Mouse (Mus musculus): ENCODE results near the gene Map6. TPM values are rescaled to one million over a fixed set of nuclear protein-coding genes. Genes with fewer than 3 reads are reported as not detected.
"Not testable (repeated sequence)": the region's sequence is repeated elsewhere in the genome, so short reads cannot be mapped to it uniquely, and the experiment has no call there.

The Map6 gene
- total RNA-seq, 2 experiments from 2014 or later, result 231 to 242 TPM

DNA sequence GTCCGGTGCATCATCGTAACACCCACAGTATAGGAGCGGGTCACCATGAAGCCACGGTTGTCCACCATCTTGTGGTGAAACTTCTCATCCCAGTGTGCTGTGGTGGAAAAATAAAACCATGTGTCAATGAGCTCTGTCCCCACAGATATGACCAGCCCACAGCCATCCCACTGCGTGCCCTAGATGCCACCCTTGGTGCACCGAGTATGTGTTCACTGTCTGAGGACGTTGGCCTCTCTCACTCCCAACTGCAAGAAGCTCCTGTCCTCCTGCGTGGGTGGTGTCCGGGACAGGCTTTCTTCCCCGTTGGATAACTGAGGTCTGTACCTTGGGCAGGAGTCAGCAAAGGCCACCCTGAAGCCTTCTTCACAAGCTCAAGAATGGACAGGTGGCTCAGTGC, 80.0 kb downstream of the Map6 start:
- DNase-seq (ENCODE audit: extremely low spot score in 1 of 2, low spot score in 2 of 2), result no peak
- intact Hi-C loops (cut with DNase I), result no loop called here

DNA sequence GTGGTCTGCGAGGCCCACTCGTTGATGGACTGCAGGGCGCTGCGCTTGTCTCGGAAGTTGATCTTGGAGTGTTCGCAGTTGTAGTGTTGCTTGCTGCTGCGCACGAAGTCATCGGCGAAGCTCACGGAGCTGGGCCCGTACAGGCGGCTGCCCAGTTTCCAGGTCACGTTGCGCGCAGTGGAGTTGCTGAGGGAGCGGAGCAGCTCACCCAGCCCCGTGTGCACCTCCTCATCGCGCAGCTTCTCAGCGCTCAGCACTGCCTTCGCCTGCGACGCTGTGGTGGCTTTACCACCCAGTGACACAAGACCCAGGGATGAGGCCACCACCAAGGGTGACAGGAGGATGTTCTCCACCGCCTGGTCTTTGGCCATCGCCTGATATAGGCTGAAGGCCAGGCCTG, 81.6 kb downstream of the Map6 start:
- no peak for DNase-seq (ENCODE audit: extremely low spot score in 1 of 2, low spot score in 2 of 2)
- intact Hi-C loops (cut with DNase I), result no loop called here

DNA sequence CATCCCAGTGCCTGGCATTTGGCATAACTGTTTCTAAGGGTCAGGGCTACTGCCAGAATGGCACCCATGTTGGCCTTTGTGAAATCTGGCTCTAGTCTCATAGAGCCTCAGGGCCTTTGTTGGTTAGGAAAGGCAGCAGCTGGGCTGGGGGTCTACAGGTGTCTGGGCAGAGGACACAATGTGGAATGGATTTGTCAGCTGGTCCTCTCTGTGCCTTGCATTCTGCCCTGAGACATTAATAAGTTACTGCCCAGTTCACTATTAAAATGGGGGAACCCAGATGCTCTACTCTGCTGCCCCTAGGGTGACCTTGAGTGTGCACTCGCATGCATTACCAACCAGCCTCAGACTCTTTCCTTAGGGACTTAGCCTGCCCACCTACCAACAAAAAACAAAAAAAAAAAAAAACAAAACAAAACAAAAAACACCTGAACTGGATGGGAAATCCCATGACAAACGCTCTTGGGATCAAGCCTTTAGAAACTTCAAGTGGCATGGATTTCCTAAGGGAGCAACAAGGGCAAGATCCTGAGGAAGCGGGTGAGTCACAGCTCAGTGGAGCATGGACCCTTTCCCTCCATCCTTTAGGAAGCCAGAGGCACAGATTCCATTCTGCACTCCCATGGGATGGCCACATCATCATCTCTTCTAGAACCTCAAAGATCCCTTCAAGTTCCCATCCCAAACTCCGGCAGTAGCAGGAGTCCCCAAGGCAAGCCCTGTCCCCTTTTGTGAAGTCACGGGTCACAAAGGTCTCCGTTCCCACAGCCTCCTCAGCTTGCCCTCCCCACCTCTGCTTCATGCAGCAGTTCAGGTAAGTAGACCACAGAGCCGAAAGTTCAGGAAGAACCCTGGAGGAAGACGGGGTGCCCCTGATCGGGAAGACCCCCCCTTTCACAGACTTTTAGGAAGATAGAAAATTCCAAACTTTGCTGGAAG, 82.8 kb downstream of the Map6 start:
- intact Hi-C loops (cut with DNase I), result no loop called here
- no peak for DNase-seq (ENCODE audit: extremely low spot score in 1 of 2, low spot score in 2 of 2)

DNA sequence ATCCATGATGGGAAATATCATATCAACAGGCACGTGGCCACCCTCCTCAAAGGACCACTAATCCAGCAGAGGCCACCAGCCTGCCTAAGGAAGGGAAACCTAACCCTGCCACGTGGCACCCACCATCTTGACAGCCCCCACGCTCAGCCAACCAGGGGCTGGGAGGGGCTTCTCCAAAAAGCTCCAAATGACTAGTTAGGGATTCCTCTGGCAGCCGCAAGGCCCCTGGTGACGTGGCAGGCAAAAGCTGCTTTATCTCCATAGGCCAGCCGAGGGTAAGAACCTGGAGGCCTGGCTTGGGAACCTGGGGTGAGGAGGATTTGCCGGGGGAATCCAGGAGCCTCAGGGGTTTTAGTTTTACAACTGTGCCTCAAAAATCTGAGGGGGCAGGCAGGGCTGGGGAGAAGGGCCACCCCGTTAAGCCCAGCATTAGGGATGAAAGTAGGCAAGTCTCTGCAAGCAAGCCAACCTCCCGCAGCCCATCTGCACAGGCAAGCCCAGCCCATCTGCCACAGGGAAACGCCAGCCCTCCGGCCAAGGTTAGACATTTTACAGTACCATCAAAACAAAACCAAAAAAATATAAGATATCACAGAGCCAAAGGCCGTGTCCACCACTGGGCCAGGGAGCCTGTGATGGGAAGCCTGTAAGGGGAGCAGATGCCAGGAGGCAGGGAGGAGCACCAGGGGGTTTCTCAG, 84.0 kb downstream of the Map6 start:
- DNase-seq (ENCODE audit: extremely low spot score in 1 of 2, low spot score in 2 of 2), result no peak
- intact Hi-C loops (cut with DNase I), result no loop called here

DNA sequence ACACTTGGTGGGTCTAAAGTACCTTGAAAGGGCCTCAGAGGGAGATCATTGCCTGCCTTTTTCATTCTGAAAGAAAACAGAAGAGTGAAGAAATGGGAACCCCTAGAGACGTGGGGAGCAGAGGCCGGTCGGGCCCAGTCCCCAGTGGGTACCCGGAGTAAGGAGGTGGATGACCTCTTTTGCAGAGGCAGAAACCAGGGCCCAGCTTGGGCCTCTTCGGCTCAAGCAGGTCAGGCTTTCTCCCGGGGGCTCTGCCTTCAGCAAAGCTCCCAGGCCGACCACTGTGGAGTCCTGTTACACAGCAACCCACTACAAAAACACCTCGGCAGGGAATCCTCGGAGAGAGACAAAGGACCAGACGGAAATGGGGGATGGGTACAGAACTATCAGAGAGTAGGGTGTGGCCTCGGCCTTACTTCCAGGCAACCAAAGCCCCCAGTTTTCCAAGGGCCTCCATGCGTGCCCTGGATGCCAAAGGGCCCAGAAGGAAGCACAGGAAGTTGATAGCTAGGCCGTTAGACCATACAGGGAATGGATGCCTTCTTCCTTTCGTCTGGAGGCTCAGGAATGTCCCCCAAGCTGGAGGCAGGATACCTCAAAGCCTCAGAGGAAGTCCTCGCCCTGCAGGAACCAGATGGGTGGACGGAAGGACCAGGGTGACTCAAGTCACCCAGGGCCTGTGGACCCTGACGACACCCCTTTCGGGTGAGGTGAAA, 84.7 kb downstream of the Map6 start:
- intact Hi-C loops (cut with DNase I), result no loop called here
- DNase-seq (ENCODE audit: extremely low spot score in 1 of 2, low spot score in 2 of 2), result peak in 1 of 2 experiments; percentile 55

DNA sequence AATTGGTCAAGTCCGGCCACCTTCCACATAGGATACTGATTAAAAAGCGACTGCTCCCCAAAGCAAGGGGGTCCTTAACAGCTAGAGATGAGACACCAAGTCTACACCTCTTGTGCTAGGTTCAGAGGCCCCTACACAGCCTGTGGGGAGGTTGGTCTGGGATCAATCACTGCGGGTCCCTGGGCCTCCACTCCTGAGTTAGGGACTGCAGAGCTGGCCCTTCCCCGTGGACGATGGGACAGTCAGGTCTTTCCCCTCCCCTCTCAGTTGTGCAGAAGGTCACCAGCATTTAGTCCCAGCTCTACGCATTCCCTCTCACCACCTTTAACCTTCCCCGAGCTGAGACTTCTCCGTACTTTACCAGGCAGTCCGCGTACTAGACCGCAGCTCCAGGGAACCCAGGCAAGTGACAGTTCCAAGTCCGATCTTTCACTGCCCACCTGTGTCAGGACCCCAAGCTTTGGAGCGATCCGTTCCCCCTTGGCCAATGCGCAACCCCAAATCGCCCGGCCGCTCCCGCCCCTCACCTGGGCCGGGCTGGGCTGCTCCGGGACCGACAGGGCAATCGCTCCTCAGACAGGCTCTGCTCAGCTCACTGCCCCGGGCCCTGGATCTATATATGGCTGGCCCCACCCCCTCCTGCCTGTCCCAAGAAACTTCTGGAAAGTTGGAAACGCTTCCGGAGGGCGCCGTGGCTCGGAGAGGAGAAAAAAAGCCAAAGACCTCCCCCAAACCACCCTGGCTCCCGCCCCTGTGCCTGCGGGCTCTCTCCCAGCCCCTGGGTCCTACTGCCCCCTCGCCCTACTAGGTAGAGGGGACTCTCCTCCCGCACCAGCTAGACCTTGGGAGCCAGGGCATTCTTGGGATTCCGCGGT, 85.5 kb downstream of the Map6 start, which contains the start of gene Serpinh1:
Gene Serpinh1, minus strand, starts transcription at position 714 of the 875 bp plus-strand sequence.
- DNase-seq (ENCODE audit: extremely low spot score in 1 of 2, low spot score in 2 of 2), result peak in 1 of 2 experiments; percentile 92
- intact Hi-C loops (cut with DNase I), result no loop called here

DNA sequence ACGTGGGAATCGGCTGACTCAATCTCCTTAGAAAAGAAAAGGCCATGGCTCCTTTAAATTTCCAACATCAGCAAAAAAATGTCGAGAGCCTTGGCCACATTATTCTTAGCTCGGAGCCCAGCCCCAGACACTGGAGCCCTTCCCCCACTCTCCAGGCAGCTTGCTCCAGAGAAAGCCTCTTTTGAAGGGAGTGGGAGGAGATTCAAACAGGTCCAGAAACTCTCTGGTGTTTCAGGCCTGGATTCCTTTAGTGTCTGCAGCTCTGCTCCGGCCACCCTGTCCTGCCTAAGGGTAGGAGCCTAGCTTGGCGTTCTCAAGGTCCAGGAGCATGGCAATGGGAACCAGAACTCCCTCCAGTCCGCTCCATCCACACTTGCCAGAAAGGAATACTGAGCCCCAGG, 88.5 kb downstream of the Map6 start:
- intact Hi-C loops (cut with DNase I), result no loop called here
- peak; percentile 80 to 91 for DNase-seq (ENCODE audit: extremely low spot score in 1 of 2, low spot score in 2 of 2)

DNA sequence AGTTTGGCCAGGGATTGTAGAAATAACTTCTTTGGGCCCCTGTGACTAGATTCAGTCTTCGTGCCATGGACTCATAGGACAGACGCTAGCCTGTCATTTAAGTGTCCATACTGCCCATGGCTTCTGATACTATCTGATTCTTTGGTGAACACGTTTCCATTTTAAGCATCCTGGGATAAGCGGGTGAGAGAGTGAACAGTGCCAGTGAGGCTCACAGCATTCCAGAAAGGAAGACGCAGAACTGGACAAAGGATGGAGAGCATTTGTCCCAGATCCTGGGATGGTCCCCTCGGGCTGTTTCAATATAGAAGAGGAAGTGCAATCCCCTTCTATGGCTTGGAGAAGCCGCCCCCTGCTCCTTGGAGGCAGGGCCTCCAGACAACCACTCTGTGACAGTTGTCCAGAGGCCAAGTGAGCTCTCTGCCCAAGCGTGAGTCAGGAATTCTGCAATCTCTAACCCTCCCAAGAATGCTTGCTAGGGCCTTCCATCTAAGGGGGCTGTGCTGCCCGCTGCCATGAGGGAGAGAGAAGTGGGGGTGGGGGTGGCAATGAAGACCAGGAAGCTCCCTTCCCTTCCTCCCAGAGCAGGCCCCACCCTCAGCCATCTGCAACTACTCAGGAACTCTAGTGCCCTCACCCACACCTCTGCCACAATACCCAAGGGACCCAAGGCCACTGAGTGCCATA, 89.1 kb downstream of the Map6 start:
- no peak for DNase-seq (ENCODE audit: extremely low spot score in 1 of 2, low spot score in 2 of 2)
- intact Hi-C loops (cut with DNase I), result no loop called here

DNA sequence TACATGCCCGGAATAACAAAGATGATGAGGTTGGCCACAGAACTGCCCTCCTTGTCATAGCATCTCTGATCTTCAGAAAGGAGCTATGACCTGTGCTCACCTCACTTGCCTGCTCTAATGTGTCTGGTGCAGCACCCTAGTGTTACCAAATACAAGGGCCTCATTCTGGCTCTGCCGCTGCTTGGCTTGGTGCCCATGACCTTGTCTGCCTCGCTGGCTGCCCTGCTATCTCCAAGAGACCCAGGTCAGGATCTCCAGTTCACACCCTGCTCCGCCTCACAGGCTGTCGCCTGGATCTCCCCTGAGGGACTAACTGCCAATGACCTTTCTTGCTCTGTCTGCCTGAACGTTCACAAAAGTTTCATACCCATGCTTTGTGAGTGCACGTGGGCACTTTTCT, 90.0 kb downstream of the Map6 start:
- intact Hi-C loops (cut with DNase I), result no loop called here
- DNase-seq (ENCODE audit: extremely low spot score in 1 of 2, low spot score in 2 of 2), result no peak

DNA sequence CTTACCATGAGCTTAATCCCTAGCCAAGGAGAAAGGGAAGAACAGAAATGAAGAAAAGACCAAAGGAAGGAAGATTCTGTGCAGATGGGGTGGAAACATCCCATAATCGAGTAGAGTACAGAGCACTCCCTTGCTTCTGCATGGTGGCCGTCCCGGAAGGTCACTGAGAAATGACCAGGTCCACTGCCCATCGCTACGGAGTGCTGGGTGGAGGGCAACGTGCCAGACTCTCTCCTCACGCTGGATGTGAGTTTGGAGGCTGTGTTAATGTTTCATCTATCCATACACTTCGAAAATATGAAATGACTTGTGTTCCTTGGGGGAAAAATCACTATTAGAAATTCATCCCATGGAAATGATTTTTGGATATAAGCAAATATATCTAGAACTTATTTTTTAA, 91.1 kb downstream of the Map6 start:
- no peak for DNase-seq (ENCODE audit: extremely low spot score in 1 of 2, low spot score in 2 of 2)
- intact Hi-C loops (cut with DNase I), result no loop called here

DNA sequence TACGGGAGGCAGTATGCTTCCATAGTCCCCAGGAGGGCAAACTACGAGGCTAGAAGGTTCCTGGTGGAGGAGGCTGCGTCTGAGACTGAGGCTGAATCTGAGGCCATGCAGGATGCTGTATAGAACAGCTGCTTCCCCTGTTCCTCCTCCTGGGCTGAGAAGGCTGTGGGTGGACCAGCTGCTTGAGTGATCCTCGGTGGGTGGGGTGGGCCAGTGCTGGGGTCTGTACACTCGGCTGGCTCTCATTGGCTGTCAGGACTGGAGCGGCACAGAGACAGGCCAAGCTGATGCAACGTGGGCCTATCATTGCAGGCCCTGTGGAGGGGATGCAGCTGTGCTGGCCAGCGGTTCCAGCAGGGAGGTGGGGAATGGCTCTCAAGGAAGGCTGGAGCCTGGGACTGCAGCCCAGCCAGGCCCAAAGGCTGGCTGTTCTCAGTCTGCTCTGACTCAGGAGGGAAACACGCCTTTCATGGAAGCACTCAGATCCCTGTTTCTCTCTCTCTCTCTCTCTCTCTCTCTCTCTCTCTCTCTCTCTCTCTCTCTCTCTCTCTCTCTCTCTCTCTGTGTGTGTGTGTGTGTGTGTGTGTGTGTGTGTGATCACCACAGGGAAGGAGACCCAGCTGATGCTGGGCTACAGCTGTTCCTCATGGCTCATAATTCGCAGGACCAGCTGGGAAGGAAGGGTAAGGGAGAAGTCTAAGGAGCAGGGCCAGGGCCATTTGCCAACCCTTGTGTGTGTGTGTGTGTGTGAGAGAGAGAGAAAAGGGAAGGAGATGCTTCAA, 93.0 kb downstream of the Map6 start:
- peak; percentile 78 to 92 for DNase-seq (ENCODE audit: extremely low spot score in 1 of 2, low spot score in 2 of 2)
- intact Hi-C loops (cut with DNase I), result no loop called here

DNA sequence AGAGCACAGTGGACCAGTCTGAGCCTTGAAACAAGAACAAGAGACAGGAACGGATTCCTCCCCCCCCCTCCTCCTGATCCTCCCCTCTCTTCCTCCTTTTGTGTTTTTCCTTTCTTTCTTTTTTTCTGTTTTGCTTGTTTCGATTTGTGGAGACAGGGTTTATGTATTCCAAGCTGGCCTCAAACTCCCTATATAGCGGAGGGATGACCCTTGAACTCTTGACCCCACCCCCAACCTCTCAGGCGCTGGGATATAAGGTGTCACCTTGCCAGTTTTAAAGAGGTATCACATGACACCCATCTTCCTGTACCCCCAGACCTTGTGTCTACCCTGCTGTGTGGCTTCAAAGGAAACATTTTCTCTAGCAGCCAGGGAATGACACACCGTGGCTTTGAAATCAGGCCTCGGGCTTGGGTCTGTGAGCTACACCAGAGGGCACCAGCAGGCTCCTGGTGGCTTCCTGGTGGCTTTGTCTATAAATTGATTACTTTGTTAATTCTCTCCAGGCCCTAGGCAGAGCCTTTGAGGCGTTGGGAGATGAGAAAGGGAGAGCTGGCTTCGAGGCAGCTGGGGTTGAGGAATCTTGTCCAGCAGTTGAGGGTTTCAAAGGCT, 93.7 kb downstream of the Map6 start:
- intact Hi-C loops (cut with DNase I), result no loop called here
- DNase-seq (ENCODE audit: extremely low spot score in 1 of 2, low spot score in 2 of 2), result no peak

DNA sequence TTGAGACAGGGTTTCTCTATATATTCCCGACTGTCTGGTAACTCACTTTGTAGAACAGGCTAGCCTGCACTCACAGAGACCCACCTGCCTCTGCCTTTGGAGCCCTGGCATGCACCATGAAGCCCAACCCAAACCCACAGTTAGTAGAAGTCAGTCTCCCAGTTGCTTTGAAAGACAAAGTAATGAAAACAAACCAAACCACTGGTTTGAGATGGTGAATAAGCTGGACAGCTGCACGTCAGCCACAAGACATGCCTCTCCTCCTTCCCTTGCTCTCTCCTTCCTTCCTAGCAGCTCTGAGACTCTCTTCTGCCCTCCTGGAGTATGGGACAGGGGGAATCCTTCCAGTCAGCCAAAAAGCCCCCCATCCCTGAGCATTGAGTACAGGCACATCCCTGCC, 94.9 kb downstream of the Map6 start:
- DNase-seq (ENCODE audit: extremely low spot score in 1 of 2, low spot score in 2 of 2), result no peak
- intact Hi-C loops (cut with DNase I), result no loop called here

DNA sequence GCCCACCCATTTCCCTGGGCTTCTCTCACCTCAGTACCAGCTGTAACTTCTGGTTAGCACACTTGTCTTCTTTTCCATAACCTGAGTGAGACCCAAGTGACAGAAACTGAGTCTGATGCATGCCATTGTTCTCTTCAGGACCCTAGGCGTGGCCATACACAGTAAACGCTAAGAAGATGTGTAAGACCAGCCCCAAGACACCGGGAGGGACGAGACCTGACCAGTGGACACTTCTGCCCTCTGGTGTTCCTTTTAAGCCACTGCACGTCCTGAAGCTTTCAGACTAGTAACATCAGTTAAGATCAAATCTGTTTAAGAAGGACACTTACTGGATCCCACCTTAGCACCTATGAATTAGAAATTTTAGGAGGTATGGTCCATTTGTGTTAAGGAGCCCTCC, 97.8 kb downstream of the Map6 start:
- intact Hi-C loops (cut with DNase I), result loop anchor here (1.0 to 5.0 kb wide), 2 partner anchors 33 to 98 kb away; partner anchors contain the start of gene Map6
- DNase-seq (ENCODE audit: extremely low spot score in 1 of 2, low spot score in 2 of 2), result peak; percentile 78 to 79

DNA sequence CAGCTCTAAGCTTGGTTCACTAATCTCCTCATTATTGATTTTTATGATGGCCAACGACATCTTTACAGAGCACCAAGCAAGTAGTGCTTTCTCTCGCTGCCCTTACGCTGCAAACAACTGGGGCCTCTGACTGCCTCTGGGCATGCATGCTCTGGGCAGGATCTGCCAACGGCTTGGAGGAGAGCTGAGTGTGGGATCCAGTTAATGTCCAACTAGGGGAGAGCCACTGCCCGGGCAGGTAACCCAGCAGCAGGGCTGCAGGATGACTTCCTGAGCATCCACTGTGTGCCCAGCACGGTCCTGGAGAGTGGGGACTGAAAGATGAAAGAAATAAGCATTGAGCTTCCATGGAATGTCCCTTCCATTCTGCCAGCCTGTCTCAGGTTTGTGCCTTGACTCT, 99.5 kb downstream of the Map6 start:
- intact Hi-C loops (cut with DNase I), result loop anchor here (5.0 kb wide), 1 partner anchor 99 kb away; the partner anchor contains the start of gene Map6
- DNase-seq (ENCODE audit: extremely low spot score in 1 of 2, low spot score in 2 of 2), result no peak

DNA sequence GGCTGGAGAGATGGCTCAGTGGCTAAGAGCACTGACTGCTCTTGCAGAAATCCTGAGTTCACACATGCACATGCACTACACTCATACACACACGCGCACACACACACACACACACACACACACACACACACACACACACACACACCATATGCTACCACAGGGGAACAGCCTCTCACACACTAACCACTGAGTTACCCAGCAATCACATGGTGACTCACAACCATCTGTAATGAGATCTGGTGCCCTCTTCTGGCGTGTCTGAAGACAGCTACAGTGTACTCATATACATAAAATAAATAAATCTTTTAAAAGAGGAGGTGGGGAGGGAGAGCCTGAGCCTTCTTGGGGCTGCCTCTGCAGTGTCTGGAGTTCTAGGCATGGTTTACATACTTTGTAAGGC, 107.1 kb downstream of the Map6 start:
- intact Hi-C loops (cut with DNase I); DNase-seq (ENCODE audit: extremely low spot score in 1 of 2, low spot score in 2 of 2): not testable (repeated sequence)

DNA sequence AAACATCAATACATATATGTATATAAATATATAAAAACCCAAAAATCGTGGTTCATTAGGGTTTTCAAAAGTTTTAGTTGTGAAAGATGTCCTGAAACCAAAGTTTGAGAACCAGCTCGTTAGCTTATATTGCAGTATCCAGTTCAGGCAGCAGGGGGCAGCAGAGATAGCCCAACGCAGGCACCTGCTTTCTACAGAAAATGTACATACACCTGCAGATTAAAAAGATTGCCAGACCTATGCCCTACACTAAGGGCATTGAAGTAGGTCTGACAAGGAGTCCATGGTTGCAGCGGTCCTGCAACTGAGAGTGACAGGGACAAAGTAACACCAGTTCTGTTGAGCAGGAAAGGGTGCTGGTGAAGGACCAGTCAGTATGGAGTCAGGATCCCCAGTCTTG, 108.2 kb downstream of the Map6 start:
- DNase-seq (ENCODE audit: extremely low spot score in 1 of 2, low spot score in 2 of 2), result peak in 1 of 2 experiments; percentile 66
- intact Hi-C loops (cut with DNase I), result loop anchor here (1.0 kb wide), 1 partner anchor 75 kb away; no protein-coding TSS in a partner anchor
